15 mouse cellular contexts compared by ENCODE assay signal in the genomic region with DNA sequence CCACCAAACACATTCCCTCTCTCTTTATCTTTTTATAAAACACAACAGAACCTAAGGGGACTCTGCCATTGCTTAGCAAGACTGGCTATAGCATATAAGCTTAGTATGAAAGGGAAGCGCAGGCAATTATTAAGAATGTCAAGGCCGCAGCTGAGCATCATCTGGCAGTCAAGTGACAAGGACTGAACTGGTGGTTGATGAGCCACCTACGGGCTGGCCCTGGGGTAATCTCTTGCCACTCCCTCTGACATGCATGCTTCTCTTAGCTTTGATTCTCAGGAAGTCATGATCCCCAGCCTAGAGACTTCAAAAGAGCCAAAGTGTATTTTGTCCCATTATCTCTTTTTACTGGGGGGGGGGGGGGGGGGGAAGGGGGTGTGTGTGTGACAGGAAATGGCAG. TPM values are rescaled to one million over a fixed set of nuclear protein-coding genes. Genes with fewer than 3 reads are reported as not detected.
DNase-seq lines count a peak whose midpoint lies in the region; ATAC-seq and TF ChIP-seq lines count a peak whose summit lies in the region.
"Had no signal": no experiment of that assay in that cellular context is flagged by ENCODE, and none has a peak within 500 bp of the region (broad histone marks: within the 10 kb centered on the region; RNA-seq: fewer than 3 reads in every experiment).

No protein-coding gene starts in this region.

- H3K27ac ChIP-seq in midbrain, embryonic 14.5 days (replicated peaks; ENCODE audit: low read depth, low read length): no peak overlapping the region
- no peak overlapping the region for H3K27ac ChIP-seq in midbrain, embryonic 11.5 days (ENCODE audit: low read depth, low read length)
- no peak overlapping the region for H3K27ac ChIP-seq in cerebellum, adult 2 months (ENCODE audit: insufficient read depth, low read length)
- H3K27ac ChIP-seq: embryonic facial prominence, embryonic 12.5 days; forebrain, embryonic 10.5 days; kidney, embryonic 15.5 days had no signal

- no peaks in the 10 kb centered on the region for H3K36me3 ChIP-seq in midbrain, embryonic 14.5 days (ENCODE audit: control insufficient read depth, insufficient read depth, low read length)
- H3K36me3 ChIP-seq in midbrain, embryonic 11.5 days (ENCODE audit: control insufficient read depth, insufficient read depth, low read length): no peaks in the 10 kb centered on the region
- H3K36me3 ChIP-seq: embryonic facial prominence, embryonic 12.5 days; forebrain, embryonic 10.5 days; G1E; kidney, embryonic 15.5 days had no signal

- 21% methylated on average over 3 of the region's 3 CpGs for WGBS in midbrain, embryonic 14.5 days
- WGBS in midbrain, embryonic 11.5 days: 36% methylated on average over 3 of the region's 3 CpGs
- 64% methylated on average over 3 of the region's 3 CpGs for WGBS in cerebellum, adult 2 months

- TF ChIP-seq POLR2A in cerebellum, adult 2 months (IDR thresholded peaks at IDR 0.05; ENCODE audit: borderline replicate concordance, insufficient read depth, low read length): no peak

- peak; percentile 25; the same call in 1 of the 2 replicates for ATAC-seq in midbrain, embryonic 14.5 days (ENCODE audit: low FRiP score, low TSS enrichment)
- no peak for ATAC-seq in midbrain, embryonic 11.5 days (ENCODE audit: low FRiP score)

- no peaks in the 10 kb centered on the region for H3K9me3 ChIP-seq in midbrain, embryonic 14.5 days (ENCODE audit: control insufficient read depth, low read length)
- H3K9me3 ChIP-seq in midbrain, embryonic 11.5 days (ENCODE audit: control insufficient read depth, low read length): no peaks in the 10 kb centered on the region
- H3K9me3 ChIP-seq: embryonic facial prominence, embryonic 12.5 days; forebrain, embryonic 10.5 days; G1E; kidney, embryonic 15.5 days had no signal

- TF ChIP-seq CTCF in cerebellum, adult 2 months (IDR thresholded peaks at IDR 0.05; ENCODE audit: borderline replicate concordance, insufficient read depth, low read depth, low read length): no peak

- 0 out of 2 replicates have a peak, but pooled peaks cover 5% of the 10 kb centered on the region for H3K4me1 ChIP-seq in midbrain, embryonic 14.5 days (ENCODE audit: control insufficient read depth, insufficient read depth, low read length)
- no peaks in the 10 kb centered on the region for H3K4me1 ChIP-seq in midbrain, embryonic 11.5 days (ENCODE audit: control insufficient read depth, insufficient read depth, low read length)
- H3K4me1 ChIP-seq in cerebellum, adult 2 months (ENCODE audit: control insufficient read depth, insufficient read depth, low read length): no peaks in the 10 kb centered on the region

- peak; percentile 78 for DNase-seq in adrenal gland, adult 2 months
- DNase-seq in adrenal gland, adult 18-20 months (ENCODE audit: low spot score in 2 of 2): no peak
- DNase-seq in midbrain, embryonic 14.5 days: peak; percentile 38
- DNase-seq in midbrain, embryonic 11.5 days (ENCODE audit: low spot score, missing footprints): no peak
- peak; percentile 20 for DNase-seq in induced T-regulatory cell, adult 2 months (ENCODE audit: low read depth)
- DNase-seq in thymus, postnatal 36 days: peak; percentile 33 to 45
- no peak for DNase-seq in cerebellum, adult 2 months
- DNase-seq in cerebellum, adult 11 months: no peak
- DNase-seq: cerebellum, postnatal 14 days; heart, adult 18-20 months had no signal

- H3K9ac ChIP-seq in midbrain, embryonic 14.5 days (replicated peaks; ENCODE audit: low read length): no peak overlapping the region
- no peak overlapping the region for H3K9ac ChIP-seq in midbrain, embryonic 11.5 days (ENCODE audit: low read length)
- H3K9ac ChIP-seq: embryonic facial prominence, embryonic 12.5 days; kidney, embryonic 15.5 days had no signal

- no peak overlapping the region for H3K4me3 ChIP-seq in midbrain, embryonic 14.5 days (replicated peaks; ENCODE audit: low read depth, low read length)
- H3K4me3 ChIP-seq in midbrain, embryonic 11.5 days (ENCODE audit: low read depth, low read length): no peak overlapping the region
- no peak overlapping the region for H3K4me3 ChIP-seq in cerebellum, adult 2 months (replicated peaks; ENCODE audit: insufficient read depth, low read depth, low read length)
- H3K4me3 ChIP-seq: embryonic facial prominence, embryonic 12.5 days; forebrain, embryonic 10.5 days; kidney, embryonic 15.5 days had no signal

- H3K4me2 ChIP-seq in midbrain, embryonic 14.5 days (ENCODE audit: low read length): no peak overlapping the region
- H3K4me2 ChIP-seq in midbrain, embryonic 11.5 days: no peak overlapping the region
- H3K4me2 ChIP-seq: embryonic facial prominence, embryonic 12.5 days; kidney, embryonic 15.5 days; liver, embryonic 11.5 days had no signal

- H3K27me3 ChIP-seq in midbrain, embryonic 14.5 days (ENCODE audit: control insufficient read depth, insufficient read depth, low read length): no peaks in the 10 kb centered on the region
- no peaks in the 10 kb centered on the region for H3K27me3 ChIP-seq in midbrain, embryonic 11.5 days (ENCODE audit: control insufficient read depth, insufficient read depth, low read length)
- no peaks in the 10 kb centered on the region for H3K27me3 ChIP-seq in cerebellum, adult 2 months (ENCODE audit: control insufficient read depth, insufficient read depth, low read length)
- H3K27me3 ChIP-seq: embryonic facial prominence, embryonic 12.5 days; kidney, embryonic 15.5 days had no signal

RNA-seq across cellular contexts. Expression of a gene that starts 41.7 kb away (rescaled TPM):
- 100 to 1,000 TPM; 214 to 349 TPM for total RNA-seq in adrenal gland, adult 2 months (2021)
- polyA plus RNA-seq in adrenal gland, adult 2 months (2012; rRNA removed): 526 and 669 TPM in 2 replicates
- 100 to 1,000 TPM; 180 to 220 TPM for total RNA-seq in adrenal gland, adult 18-20 months (2021)
- 93.5 and 112 TPM in 2 replicates for polyA plus RNA-seq in midbrain, embryonic 14.5 days (2014; fragmentation: Nextera tagmentation; extraction: Ambion mirVana)
- polyA plus RNA-seq in midbrain, embryonic 11.5 days (2014; fragmentation: Nextera tagmentation; extraction: Ambion mirVana): 70.6 and 76.9 TPM in 2 replicates
- 83.7 and 90.9 TPM in 2 replicates for polyA plus RNA-seq in cerebellum, adult 2 months (2012; rRNA removed)

RNA-seq across cellular contexts. Expression of a gene that starts 59.8 kb away (rescaled TPM):
- 1 to 10 TPM in 1 of 2 experiments, under 1 TPM in 1; 0.63 to 1.0 TPM for total RNA-seq in adrenal gland, adult 2 months (2021)
- 1.5 and 2.2 TPM in 2 replicates for polyA plus RNA-seq in adrenal gland, adult 2 months (2012; rRNA removed)
- total RNA-seq in adrenal gland, adult 18-20 months (2021): under 1 TPM; 0.56 to 0.74 TPM
- polyA plus RNA-seq in midbrain, embryonic 14.5 days (2014; fragmentation: Nextera tagmentation; extraction: Ambion mirVana): 1.3 and 1.7 TPM in 2 replicates
- polyA plus RNA-seq in midbrain, embryonic 11.5 days (2014; fragmentation: Nextera tagmentation; extraction: Ambion mirVana): 2.1 and 2.7 TPM in 2 replicates
- 0.79 and 0.87 TPM in 2 replicates for polyA plus RNA-seq in cerebellum, adult 2 months (2012; rRNA removed)
- polyA plus RNA-seq: G1E had no signal

Comparison
In these comparisons a context has a peak if more than half of its experiments do, and no peak if none do; other contexts are left out.
1. DNase-seq: peak in adrenal gland, adult 2 months (single experiment), midbrain, embryonic 14.5 days (single experiment), induced T-regulatory cell, adult 2 months (single experiment) and thymus, postnatal 36 days (2 of 2); none in adrenal gland, adult 18-20 months (0 of 2), midbrain, embryonic 11.5 days (single experiment), cerebellum, adult 2 months (0 of 2) and cerebellum, adult 11 months (single experiment).